Mouse (Mus musculus): ENCODE measurements at regions not wholly inside any gene's neighbourhood (a gene's known extent, or its start where the extent isn't known, plus 50 kb on each side); places are given as distances from the start of the nearest gene placed in this dataset.

- H3K4me3 ChIP-seq (ENCODE audit: insufficient read depth, low read length): no peak overlapping the region
- H3K27ac ChIP-seq (ENCODE audit: insufficient read depth, low read depth, low read length): no peak overlapping the region
- TF ChIP-seq CTCF (IDR thresholded peaks at IDR 0.05; ENCODE audit: low read depth, low read length): peak; percentile 40
- no peak for TF ChIP-seq POLR2A (IDR thresholded peaks at IDR 0.05; ENCODE audit: borderline replicate concordance, low read depth, low read length)
- H3K4me1 ChIP-seq (ENCODE audit: control insufficient read depth, insufficient read depth, low read length): no peaks in the 10 kb centered on the region
Observed at GRCm38 (mm10) chr4:124228537-124228936, 310.7 kb upstream of the 4930535I16Rik start.

- no peak for TF ChIP-seq POLR2A (IDR thresholded peaks at IDR 0.05; ENCODE audit: borderline replicate concordance, low read depth, low read length)
- TF ChIP-seq CTCF (IDR thresholded peaks at IDR 0.05; ENCODE audit: low read depth, low read length): no peak
- no peak overlapping the region for H3K4me3 ChIP-seq (ENCODE audit: insufficient read depth, low read length)
- H3K27ac ChIP-seq (ENCODE audit: insufficient read depth, low read depth, low read length): no peak overlapping the region
- no peaks in the 10 kb centered on the region for H3K4me1 ChIP-seq (ENCODE audit: control insufficient read depth, insufficient read depth, low read length)
Observed at GRCm38 (mm10) chr4:124223646-124224500, 306.1 kb upstream of the 4930535I16Rik start.

DNA sequence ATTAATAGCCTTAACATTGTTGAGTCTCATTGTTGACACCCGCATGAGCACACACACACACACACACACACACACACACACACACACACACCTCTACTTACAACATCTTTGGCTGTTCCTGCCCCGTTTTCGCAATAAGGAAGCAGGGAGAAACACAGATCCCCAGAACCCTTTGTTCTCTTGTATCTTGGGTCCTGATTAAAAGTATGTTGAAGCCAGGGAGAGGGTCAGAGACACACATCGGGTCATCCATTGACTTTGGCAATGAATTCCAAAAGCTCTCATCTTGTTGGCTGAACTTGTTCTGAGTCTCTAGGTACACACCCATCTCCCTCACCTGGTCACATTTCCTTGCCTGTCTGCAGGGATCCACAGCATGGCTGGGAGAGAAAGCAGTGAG lies 303.9 kb upstream of the 4930535I16Rik start:
- no peak overlapping the region for H3K27ac ChIP-seq (ENCODE audit: insufficient read depth, low read depth, low read length)
- H3K4me1 ChIP-seq (ENCODE audit: control insufficient read depth, insufficient read depth, low read length): peaks cover 3% of the 10 kb centered on the region
- no peak overlapping the region for H3K4me3 ChIP-seq (ENCODE audit: insufficient read depth, low read length)
- TF ChIP-seq CTCF (IDR thresholded peaks at IDR 0.05; ENCODE audit: low read depth, low read length) (no peak), POLR2A (IDR thresholded peaks at IDR 0.05; ENCODE audit: borderline replicate concordance, low read depth, low read length) (no peak)

- H3K4me3 ChIP-seq (ENCODE audit: insufficient read depth, low read length): no peak overlapping the region
- peaks cover 3% of the 10 kb centered on the region for H3K4me1 ChIP-seq (ENCODE audit: control insufficient read depth, insufficient read depth, low read length)
- TF ChIP-seq POLR2A (IDR thresholded peaks at IDR 0.05; ENCODE audit: borderline replicate concordance, low read depth, low read length) (no peak), CTCF (IDR thresholded peaks at IDR 0.05; ENCODE audit: low read depth, low read length) (no peak)
- H3K27ac ChIP-seq (ENCODE audit: insufficient read depth, low read depth, low read length): no peak overlapping the region
Observed at GRCm38 (mm10) chr4:124217206-124217605, 299.4 kb upstream of the 4930535I16Rik start.

DNA sequence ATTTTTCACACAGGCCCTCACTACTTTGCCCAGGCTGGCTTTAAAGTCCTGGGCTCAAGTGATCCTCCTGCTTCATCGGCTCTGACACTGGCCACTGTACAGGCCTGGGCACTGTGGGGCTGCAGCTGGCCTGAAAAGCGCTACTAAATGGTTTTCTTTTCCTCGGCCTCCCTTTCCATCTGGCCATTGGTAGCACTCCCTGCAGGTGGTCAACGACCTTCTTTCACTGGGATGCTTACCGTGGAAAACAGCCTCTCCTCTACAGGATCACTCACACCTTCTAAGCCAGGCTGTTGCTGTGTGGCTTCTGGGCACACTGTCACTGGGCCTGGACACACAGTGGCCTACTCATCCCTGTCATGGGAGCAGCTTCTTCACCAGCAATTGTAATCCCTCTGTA lies 298.5 kb upstream of the 4930535I16Rik start:
- TF ChIP-seq POLR2A (IDR thresholded peaks at IDR 0.05; ENCODE audit: borderline replicate concordance, low read depth, low read length) (no peak), CTCF (IDR thresholded peaks at IDR 0.05; ENCODE audit: low read depth, low read length) (no peak)
- Histone ChIP-seq H3K4me1 (ENCODE audit: control insufficient read depth, insufficient read depth, low read length) (peaks cover 3% of the 10 kb centered on the region), H3K27ac (ENCODE audit: insufficient read depth, low read depth, low read length) (no peak overlapping the region), H3K4me3 (ENCODE audit: insufficient read depth, low read length) (no peak overlapping the region)

GRCm38 (mm10) chr4:124215077-124215476 lies 297.3 kb upstream of the 4930535I16Rik start:
- Histone ChIP-seq H3K4me1 (ENCODE audit: control insufficient read depth, insufficient read depth, low read length) (peaks cover 3% of the 10 kb centered on the region), H3K27ac (ENCODE audit: insufficient read depth, low read depth, low read length) (no peak overlapping the region), H3K4me3 (ENCODE audit: insufficient read depth, low read length) (no peak overlapping the region)
- TF ChIP-seq CTCF (IDR thresholded peaks at IDR 0.05; ENCODE audit: low read depth, low read length) (no peak), POLR2A (IDR thresholded peaks at IDR 0.05; ENCODE audit: borderline replicate concordance, low read depth, low read length) (no peak)

GRCm38 (mm10) chr4:124210103-124210502 lies 292.3 kb upstream of the 4930535I16Rik start:
- no peaks in the 10 kb centered on the region for H3K4me1 ChIP-seq (ENCODE audit: control insufficient read depth, insufficient read depth, low read length)
- H3K27ac ChIP-seq (ENCODE audit: insufficient read depth, low read depth, low read length): no peak overlapping the region
- TF ChIP-seq POLR2A (IDR thresholded peaks at IDR 0.05; ENCODE audit: borderline replicate concordance, low read depth, low read length) (no peak), CTCF (IDR thresholded peaks at IDR 0.05; ENCODE audit: low read depth, low read length) (no peak)
- no peak overlapping the region for H3K4me3 ChIP-seq (ENCODE audit: insufficient read depth, low read length)

- Histone ChIP-seq H3K4me1 (ENCODE audit: control insufficient read depth, insufficient read depth, low read length) (no peaks in the 10 kb centered on the region), H3K4me3 (ENCODE audit: insufficient read depth, low read length) (no peak overlapping the region), H3K27ac (ENCODE audit: insufficient read depth, low read depth, low read length) (no peak overlapping the region)
- no peak for TF ChIP-seq CTCF (IDR thresholded peaks at IDR 0.05; ENCODE audit: low read depth, low read length)
- no peak for TF ChIP-seq POLR2A (IDR thresholded peaks at IDR 0.05; ENCODE audit: borderline replicate concordance, low read depth, low read length)
Observed at GRCm38 (mm10) chr4:124206480-124206879, 288.7 kb upstream of the 4930535I16Rik start.

DNA sequence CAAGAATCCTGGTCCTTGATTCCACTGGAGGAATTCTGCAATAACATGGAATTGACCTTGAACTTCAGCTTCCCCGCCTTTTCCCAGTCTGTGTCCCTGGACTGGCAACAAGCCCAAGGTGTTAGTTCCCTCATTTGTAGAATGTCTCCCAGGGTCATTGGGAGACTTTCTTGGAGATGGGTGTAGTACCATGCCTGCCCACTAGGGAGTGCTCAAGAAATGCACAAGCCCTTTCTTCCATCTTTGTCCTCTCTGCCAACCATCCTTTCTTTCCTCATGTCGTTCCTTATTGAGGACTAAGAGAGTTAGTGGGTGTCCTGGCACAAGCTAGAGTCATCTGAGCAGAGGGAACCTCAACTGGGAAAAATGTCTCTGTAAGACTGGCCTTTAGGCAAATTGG lies 285.9 kb upstream of the 4930535I16Rik start:
- H3K27ac ChIP-seq (ENCODE audit: insufficient read depth, low read depth, low read length): no peak overlapping the region
- H3K4me3 ChIP-seq (ENCODE audit: insufficient read depth, low read length): no peak overlapping the region
- TF ChIP-seq POLR2A (IDR thresholded peaks at IDR 0.05; ENCODE audit: borderline replicate concordance, low read depth, low read length): no peak
- no peak for TF ChIP-seq CTCF (IDR thresholded peaks at IDR 0.05; ENCODE audit: low read depth, low read length)
- no peaks in the 10 kb centered on the region for H3K4me1 ChIP-seq (ENCODE audit: control insufficient read depth, insufficient read depth, low read length)
